Mouse (Mus musculus): ENCODE results near the gene Sun1. TPM values are rescaled to one million over a fixed set of nuclear protein-coding genes. Genes with fewer than 3 reads are reported as not detected.
A peak's percentile ranks its signal among the peaks of the same experiment; 100 is the strongest.

Gene Sun1
- polyA plus RNA-seq, 1 experiment from 2014 or later, result 56.2 TPM

DNA sequence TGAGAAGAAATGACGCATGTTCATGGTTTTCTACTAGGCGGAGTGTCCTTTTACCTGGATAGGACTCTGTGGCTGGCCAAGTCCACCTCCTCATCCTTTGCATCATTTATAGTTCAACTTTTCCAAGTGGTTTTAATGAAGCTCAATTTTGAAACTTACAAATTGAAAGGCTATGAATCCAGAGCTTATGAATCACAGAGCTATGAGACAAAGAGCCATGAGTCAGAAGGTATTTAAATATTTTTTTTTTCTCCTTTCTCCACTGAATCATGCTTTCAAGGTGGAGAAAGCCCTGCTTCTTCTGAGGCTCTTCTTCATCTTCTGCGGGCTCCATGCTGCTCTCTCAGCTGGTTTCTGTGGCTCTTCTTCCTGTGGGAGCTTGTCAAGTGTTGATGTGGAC lies 29.3 kb downstream of the Sun1 start:
- Histone ChIP-seq H3K27ac (ENCODE audit: low read length) (no peak overlapping the region), H3K36me3 (ENCODE audit: control insufficient read depth, insufficient read depth, low read length) (peaks cover 29% of the 10 kb centered on the region), H3K9me3 (replicated peaks; ENCODE audit: control insufficient read depth, low read length) (no peaks in the 10 kb centered on the region), H3K4me1 (ENCODE audit: control insufficient read depth, insufficient read depth, low read length) (no peaks in the 10 kb centered on the region), H3K27me3 (ENCODE audit: control insufficient read depth, insufficient read depth, low read length) (no peaks in the 10 kb centered on the region), H3K4me2 (ENCODE audit: low read depth, low read length) (no peak overlapping the region), H3K4me3 (replicated peaks; ENCODE audit: low read length) (no peak overlapping the region), H3K9ac (ENCODE audit: low read length) (no peak overlapping the region)
- WGBS, result 88% methylated on average over 3 of the region's 3 CpGs
- no peak for ATAC-seq (ENCODE audit: insufficient read depth, low FRiP score)

DNA sequence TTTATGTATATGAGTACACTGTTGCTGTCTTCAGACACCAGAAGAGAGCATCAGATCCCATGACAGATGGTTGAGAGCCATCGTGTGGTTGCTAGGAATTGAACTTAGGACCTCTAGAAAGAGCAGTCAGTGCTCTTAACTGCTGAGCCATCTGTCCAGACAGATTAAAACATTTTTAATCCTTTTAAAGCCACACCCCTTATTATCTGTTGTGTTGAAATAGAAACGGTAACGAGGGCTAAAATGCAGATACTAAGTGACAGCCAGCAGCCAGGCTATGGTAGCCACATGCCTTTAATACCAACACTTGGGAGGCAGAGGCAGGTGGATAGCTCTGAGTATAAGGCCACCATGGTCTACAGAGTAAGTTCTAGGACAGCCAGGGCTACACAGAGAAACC lies 31.6 kb downstream of the Sun1 start:
- no peak overlapping the region for H3K9ac ChIP-seq (ENCODE audit: low read length)
- H3K36me3 ChIP-seq (ENCODE audit: control insufficient read depth, insufficient read depth, low read length), result peaks cover 21% of the 10 kb centered on the region
- H3K4me1 ChIP-seq (ENCODE audit: control insufficient read depth, insufficient read depth, low read length), result no peaks in the 10 kb centered on the region
- ATAC-seq (ENCODE audit: insufficient read depth, low FRiP score), result no peak
- H3K4me2 ChIP-seq (ENCODE audit: low read depth, low read length), result no peak overlapping the region
- no peaks in the 10 kb centered on the region for H3K9me3 ChIP-seq (replicated peaks; ENCODE audit: control insufficient read depth, low read length)
- H3K27me3 ChIP-seq (ENCODE audit: control insufficient read depth, insufficient read depth, low read length), result no peaks in the 10 kb centered on the region
- WGBS, result 80% methylated on average over 3 of the region's 3 CpGs
- no peak overlapping the region for H3K27ac ChIP-seq (ENCODE audit: low read length)
- no peak overlapping the region for H3K4me3 ChIP-seq (replicated peaks; ENCODE audit: low read length)

DNA sequence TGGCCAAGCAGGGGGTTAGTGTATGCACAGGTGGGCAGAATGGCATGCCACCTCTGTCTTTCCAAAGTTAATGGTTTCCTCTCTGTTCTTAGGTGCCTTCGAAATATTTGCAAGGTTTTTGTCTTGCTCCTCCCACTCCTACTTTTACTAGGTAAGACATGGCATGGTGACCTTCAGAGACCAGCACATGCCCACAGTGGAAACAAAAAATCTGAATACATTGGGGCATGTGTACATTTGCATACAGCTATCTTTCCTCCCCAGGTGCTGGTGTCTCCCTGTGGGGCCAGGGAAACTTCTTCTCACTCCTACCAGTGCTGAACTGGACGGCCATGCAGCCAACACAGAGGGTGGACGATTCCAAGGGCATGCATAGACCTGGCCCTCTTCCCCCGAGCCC lies 34.0 kb downstream of the Sun1 start:
- no peak overlapping the region for H3K9ac ChIP-seq (ENCODE audit: low read length)
- no peaks in the 10 kb centered on the region for H3K4me1 ChIP-seq (ENCODE audit: control insufficient read depth, insufficient read depth, low read length)
- H3K4me2 ChIP-seq (ENCODE audit: low read depth, low read length), result no peak overlapping the region
- H3K9me3 ChIP-seq (replicated peaks; ENCODE audit: control insufficient read depth, low read length), result no peaks in the 10 kb centered on the region
- WGBS, result 88% methylated on average over 4 of the region's 4 CpGs
- H3K36me3 ChIP-seq (ENCODE audit: control insufficient read depth, insufficient read depth, low read length), result peaks cover 25% of the 10 kb centered on the region
- no peaks in the 10 kb centered on the region for H3K27me3 ChIP-seq (ENCODE audit: control insufficient read depth, insufficient read depth, low read length)
- no peak for ATAC-seq (ENCODE audit: insufficient read depth, low FRiP score)
- H3K27ac ChIP-seq (ENCODE audit: low read length), result no peak overlapping the region
- H3K4me3 ChIP-seq (replicated peaks; ENCODE audit: low read length), result no peak overlapping the region

DNA sequence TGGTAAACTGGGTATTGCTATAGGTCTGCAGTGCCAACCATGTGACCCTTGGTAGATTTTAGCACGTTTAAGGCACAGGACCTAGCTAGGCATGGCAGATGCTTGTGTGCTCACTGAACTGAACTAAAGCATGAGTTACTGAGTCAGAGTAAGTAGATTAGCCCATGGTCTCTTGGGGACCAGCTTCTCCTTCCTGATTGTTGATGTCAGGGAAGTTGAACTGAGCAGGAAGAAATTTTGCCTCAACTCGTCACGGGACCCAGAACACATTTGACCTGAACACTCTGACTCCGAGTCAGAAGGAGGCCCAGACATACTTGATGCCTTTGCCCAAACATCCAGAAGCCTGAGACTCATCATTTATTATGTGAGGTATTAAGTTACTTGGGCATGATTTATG lies 37.0 kb downstream of the Sun1 start:
- no peak overlapping the region for H3K4me3 ChIP-seq (replicated peaks; ENCODE audit: low read length)
- no peaks in the 10 kb centered on the region for H3K9me3 ChIP-seq (replicated peaks; ENCODE audit: control insufficient read depth, low read length)
- H3K27ac ChIP-seq (ENCODE audit: low read length), result no peak overlapping the region
- H3K4me1 ChIP-seq (ENCODE audit: control insufficient read depth, insufficient read depth, low read length), result no peaks in the 10 kb centered on the region
- H3K36me3 ChIP-seq (ENCODE audit: control insufficient read depth, insufficient read depth, low read length), result peaks cover 18% of the 10 kb centered on the region; the same call in 1 of the 2 replicates
- no peak overlapping the region for H3K4me2 ChIP-seq (ENCODE audit: low read depth, low read length)
- no peak overlapping the region for H3K9ac ChIP-seq (ENCODE audit: low read length)
- 52% methylated on average over 4 of the region's 4 CpGs for WGBS
- no peak for ATAC-seq (ENCODE audit: insufficient read depth, low FRiP score)
- no peaks in the 10 kb centered on the region for H3K27me3 ChIP-seq (ENCODE audit: control insufficient read depth, insufficient read depth, low read length)

DNA sequence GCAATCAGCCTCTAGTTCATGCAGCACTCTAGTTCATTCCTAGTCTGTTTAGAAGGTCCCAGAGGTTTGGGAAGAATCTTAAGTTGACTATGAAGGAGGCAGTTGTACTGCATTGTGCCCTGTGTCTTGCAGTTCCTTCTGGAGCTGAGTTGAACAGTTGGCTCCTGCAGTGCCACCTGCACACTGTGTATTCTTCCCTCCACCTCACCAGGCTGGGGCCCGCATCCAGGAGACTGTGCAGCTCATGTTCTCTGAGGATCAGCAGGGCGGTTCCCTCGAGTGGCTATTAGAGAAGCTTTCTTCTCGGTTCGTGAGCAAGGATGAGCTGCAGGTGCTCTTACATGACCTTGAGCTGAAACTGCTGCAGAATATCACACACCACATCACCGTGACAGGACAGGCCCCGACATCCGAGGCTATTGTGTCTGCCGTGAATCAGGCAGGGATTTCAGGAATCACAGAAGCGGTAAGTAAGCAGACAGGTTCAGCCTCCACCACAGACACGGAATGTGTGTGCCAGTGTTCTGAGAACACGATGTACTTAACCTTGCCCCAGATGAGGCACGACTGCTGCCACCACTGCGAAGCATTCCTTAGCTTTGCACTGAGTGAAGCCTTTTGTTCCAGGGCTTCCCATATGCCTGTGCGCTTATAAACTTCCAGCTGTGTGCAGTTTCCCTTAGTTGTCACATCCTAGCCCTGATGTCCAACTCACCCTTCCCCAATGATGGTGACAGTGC lies 40.8 kb downstream of the Sun1 start:
- Histone ChIP-seq H3K27me3 (ENCODE audit: control insufficient read depth, insufficient read depth, low read length) (no peaks in the 10 kb centered on the region), H3K9ac (ENCODE audit: low read length) (no peak overlapping the region), H3K27ac (ENCODE audit: low read length) (peak overlapping the region; percentile 56; the same call in 1 of the 2 replicates), H3K4me3 (replicated peaks; ENCODE audit: low read length) (no peak overlapping the region), H3K4me2 (ENCODE audit: low read depth, low read length) (no peak overlapping the region), H3K36me3 (ENCODE audit: control insufficient read depth, insufficient read depth, low read length) (peaks cover 16% of the 10 kb centered on the region; the same call in 1 of the 2 replicates), H3K4me1 (ENCODE audit: control insufficient read depth, insufficient read depth, low read length) (no peaks in the 10 kb centered on the region), H3K9me3 (replicated peaks; ENCODE audit: control insufficient read depth, low read length) (no peaks in the 10 kb centered on the region)
- WGBS, result 82% methylated on average over 15 of the region's 15 CpGs
- no peak for ATAC-seq (ENCODE audit: insufficient read depth, low FRiP score)

DNA sequence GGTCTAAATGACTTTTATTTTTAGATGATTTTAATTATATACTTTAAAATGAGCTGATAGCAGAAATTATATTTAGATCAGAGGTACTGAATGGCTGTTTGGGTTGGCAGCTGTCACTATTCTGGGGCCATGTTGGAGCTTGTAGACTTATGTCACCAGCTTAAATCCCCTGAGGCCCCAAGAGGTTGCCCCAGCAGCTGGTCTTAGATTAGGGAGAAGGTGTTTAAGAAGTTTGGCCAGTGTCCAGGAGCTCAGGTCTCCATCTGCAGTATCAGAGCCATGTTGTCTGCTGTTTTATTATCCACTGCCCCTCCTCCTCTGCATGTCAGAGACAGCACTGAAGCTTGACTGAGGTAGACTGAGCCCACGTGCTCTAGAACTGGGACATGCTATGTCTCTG lies 42.9 kb downstream of the Sun1 start:
- H3K4me3 ChIP-seq (replicated peaks; ENCODE audit: low read length), result no peak overlapping the region
- no peak for ATAC-seq (ENCODE audit: insufficient read depth, low FRiP score)
- WGBS, result 77% methylated on average over 1 of the region's 1 CpGs
- H3K27me3 ChIP-seq (ENCODE audit: control insufficient read depth, insufficient read depth, low read length), result no peaks in the 10 kb centered on the region
- no peaks in the 10 kb centered on the region for H3K9me3 ChIP-seq (replicated peaks; ENCODE audit: control insufficient read depth, low read length)
- H3K27ac ChIP-seq (ENCODE audit: low read length), result no peak overlapping the region
- H3K4me1 ChIP-seq (ENCODE audit: control insufficient read depth, insufficient read depth, low read length), result no peaks in the 10 kb centered on the region
- H3K9ac ChIP-seq (ENCODE audit: low read length), result no peak overlapping the region
- peaks cover 15% of the 10 kb centered on the region; the same call in 1 of the 2 replicates for H3K36me3 ChIP-seq (ENCODE audit: control insufficient read depth, insufficient read depth, low read length)
- H3K4me2 ChIP-seq (ENCODE audit: low read depth, low read length), result no peak overlapping the region

DNA sequence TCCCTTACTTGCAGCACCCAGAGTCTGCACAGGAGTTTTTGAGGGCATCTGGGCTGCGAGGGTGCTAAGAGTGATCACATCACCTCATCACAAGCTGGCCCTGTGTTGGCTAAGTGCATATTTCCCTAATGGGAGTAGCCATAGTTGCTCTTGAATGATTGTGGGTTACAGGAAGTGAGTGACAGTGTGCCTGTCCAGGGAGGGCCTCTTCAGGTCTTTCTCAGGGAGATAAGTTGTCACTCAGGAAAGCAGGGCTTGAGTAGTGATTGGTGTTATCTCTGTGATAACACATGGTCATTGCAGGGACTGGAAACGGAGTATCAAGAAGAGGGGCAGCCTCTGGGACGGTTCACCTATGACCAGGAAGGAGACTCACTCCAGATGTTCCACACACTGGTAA lies 47.3 kb downstream of the Sun1 start:
- WGBS, result 77% methylated on average over 3 of the region's 3 CpGs
- Histone ChIP-seq H3K36me3 (ENCODE audit: control insufficient read depth, insufficient read depth, low read length) (0 out of 2 replicates have a peak, but pooled peaks cover 18% of the 10 kb centered on the region), H3K9ac (ENCODE audit: low read length) (no peak overlapping the region), H3K27me3 (ENCODE audit: control insufficient read depth, insufficient read depth, low read length) (no peaks in the 10 kb centered on the region), H3K27ac (ENCODE audit: low read length) (no peak overlapping the region), H3K4me3 (replicated peaks; ENCODE audit: low read length) (no peak overlapping the region), H3K4me1 (ENCODE audit: control insufficient read depth, insufficient read depth, low read length) (peaks cover 8% of the 10 kb centered on the region; the same call in 1 of the 2 replicates), H3K9me3 (replicated peaks; ENCODE audit: control insufficient read depth, low read length) (no peaks in the 10 kb centered on the region), H3K4me2 (ENCODE audit: low read depth, low read length) (no peak overlapping the region)
- ATAC-seq (ENCODE audit: insufficient read depth, low FRiP score), result no peak

DNA sequence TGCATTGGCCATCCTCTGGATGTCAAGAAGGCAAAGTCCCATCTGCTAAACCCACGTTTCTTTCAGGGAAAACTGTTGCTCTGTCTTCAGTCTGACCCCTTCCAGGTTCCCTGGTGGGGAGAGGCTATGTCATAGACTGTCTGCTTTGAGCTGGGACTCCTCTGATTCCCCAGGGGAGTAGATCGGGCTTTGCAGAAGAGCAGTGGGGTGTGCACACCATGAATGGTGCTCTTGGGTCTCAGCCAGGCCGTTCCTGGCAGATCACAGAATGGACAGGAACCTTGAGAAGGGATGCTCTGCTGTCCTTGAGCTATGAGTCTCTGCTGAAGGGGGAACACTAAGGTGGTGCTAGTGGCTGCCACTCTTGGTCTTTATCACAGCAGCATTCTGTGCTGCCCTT lies 48.4 kb downstream of the Sun1 start:
- Histone ChIP-seq H3K9ac (ENCODE audit: low read length) (no peak overlapping the region), H3K4me3 (replicated peaks; ENCODE audit: low read length) (no peak overlapping the region), H3K27ac (ENCODE audit: low read length) (no peak overlapping the region), H3K36me3 (ENCODE audit: control insufficient read depth, insufficient read depth, low read length) (0 out of 2 replicates have a peak, but pooled peaks cover 18% of the 10 kb centered on the region), H3K27me3 (ENCODE audit: control insufficient read depth, insufficient read depth, low read length) (no peaks in the 10 kb centered on the region), H3K9me3 (replicated peaks; ENCODE audit: control insufficient read depth, low read length) (no peaks in the 10 kb centered on the region), H3K4me2 (ENCODE audit: low read depth, low read length) (no peak overlapping the region), H3K4me1 (ENCODE audit: control insufficient read depth, insufficient read depth, low read length) (peaks cover 16% of the 10 kb centered on the region)
- ATAC-seq (ENCODE audit: insufficient read depth, low FRiP score), result no peak
- WGBS, result 79% methylated on average over 3 of the region's 3 CpGs

DNA sequence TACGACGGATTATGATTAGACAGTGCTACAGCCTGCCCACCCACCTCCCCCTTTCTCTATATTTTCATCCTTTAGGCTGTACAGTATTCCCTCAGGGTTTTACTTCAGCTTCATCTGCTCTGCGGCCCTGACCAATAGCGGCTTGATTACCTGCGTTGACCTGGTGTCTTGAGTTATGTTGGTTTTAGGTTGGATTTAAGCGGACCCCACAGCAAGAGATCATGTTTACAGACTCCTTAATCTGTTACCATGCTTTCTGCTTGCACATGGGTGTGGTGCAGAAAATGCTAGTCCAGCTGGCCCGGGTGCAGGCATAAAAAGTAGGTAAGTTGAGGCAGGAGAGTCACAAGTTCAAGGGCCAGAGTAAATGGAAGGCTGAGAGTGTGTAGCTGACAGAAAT lies 50.8 kb downstream of the Sun1 start:
- Histone ChIP-seq H3K4me2 (ENCODE audit: low read depth, low read length) (peak overlapping the region; percentile 67), H3K27me3 (ENCODE audit: control insufficient read depth, insufficient read depth, low read length) (no peaks in the 10 kb centered on the region), H3K4me1 (ENCODE audit: control insufficient read depth, insufficient read depth, low read length) (peaks cover 26% of the 10 kb centered on the region), H3K4me3 (replicated peaks; ENCODE audit: low read length) (peak overlapping the region; percentile 86), H3K27ac (ENCODE audit: low read length) (peak overlapping the region; percentile 78), H3K36me3 (ENCODE audit: control insufficient read depth, insufficient read depth, low read length) (0 out of 2 replicates have a peak, but pooled peaks cover 10% of the 10 kb centered on the region), H3K9me3 (replicated peaks; ENCODE audit: control insufficient read depth, low read length) (no peaks in the 10 kb centered on the region), H3K9ac (ENCODE audit: low read length) (peak overlapping the region; percentile 77)
- 77% methylated on average over 7 of the region's 7 CpGs for WGBS
- no peak for ATAC-seq (ENCODE audit: insufficient read depth, low FRiP score)

Measured in stomach, embryonic 16.5 days (tissue).